Mouse (Mus musculus): ENCODE data around the gene Zfp422. TPM values are rescaled to one million over a fixed set of nuclear protein-coding genes. Genes with fewer than 3 reads are reported as not detected.

Zfp422 gene
- polyA plus RNA-seq, 1 experiment from 2014 or later = 135 TPM

Small RNA genes lying within 50 kb of the gene (microRNA-seq; reads per million reads assigned to microRNA genes)
- gene Mir7043 = not detected

Other genes starting within 250 kb of the Zfp422 start
- 0.73 and 1.0 TPM in 2 replicates for gene Alox5, start 167.8 kb downstream of the Zfp422 start, polyA plus RNA-seq (2015; fragmentation: Nextera tagmentation; extraction: Ambion mirVana)
- gene Olfr211, start 139.9 kb downstream of the Zfp422 start, polyA plus RNA-seq (2015; fragmentation: Nextera tagmentation; extraction: Ambion mirVana) = not detected in 2 replicates
- gene Olfr212, start 122.5 kb downstream of the Zfp422 start, polyA plus RNA-seq (2015; fragmentation: Nextera tagmentation; extraction: Ambion mirVana) = not detected in 2 replicates
- gene Olfr213, start 90.5 kb downstream of the Zfp422 start, polyA plus RNA-seq (2015; fragmentation: Nextera tagmentation; extraction: Ambion mirVana) = not detected in 2 replicates
- 0.36 TPM in 2 replicates for gene Gm5580, start 77.9 kb downstream of the Zfp422 start, polyA plus RNA-seq (2015; fragmentation: Nextera tagmentation; extraction: Ambion mirVana)
- not detected in 2 replicates for gene Olfr214, start 74.8 kb downstream of the Zfp422 start, polyA plus RNA-seq (2015; fragmentation: Nextera tagmentation; extraction: Ambion mirVana)
- gene Olfr215, start 44.8 kb downstream of the Zfp422 start, polyA plus RNA-seq (2015; fragmentation: Nextera tagmentation; extraction: Ambion mirVana) = not detected in 2 replicates
- 8.4 and 10.8 TPM in 2 replicates for gene Depp1, start 21.6 kb upstream of the Zfp422 start, polyA plus RNA-seq (2015; fragmentation: Nextera tagmentation; extraction: Ambion mirVana)
- 8.3 and 8.7 TPM in 2 replicates for gene Rassf4, start 45.0 kb upstream of the Zfp422 start, polyA plus RNA-seq (2015; fragmentation: Nextera tagmentation; extraction: Ambion mirVana)
- gene Tmem72, start 87.9 kb upstream of the Zfp422 start, polyA plus RNA-seq (2015; fragmentation: Nextera tagmentation; extraction: Ambion mirVana) = 0.42 and 0.75 TPM in 2 replicates